Comparison of ENCODE assay signal across 34 mouse cellular contexts in the genomic region with DNA sequence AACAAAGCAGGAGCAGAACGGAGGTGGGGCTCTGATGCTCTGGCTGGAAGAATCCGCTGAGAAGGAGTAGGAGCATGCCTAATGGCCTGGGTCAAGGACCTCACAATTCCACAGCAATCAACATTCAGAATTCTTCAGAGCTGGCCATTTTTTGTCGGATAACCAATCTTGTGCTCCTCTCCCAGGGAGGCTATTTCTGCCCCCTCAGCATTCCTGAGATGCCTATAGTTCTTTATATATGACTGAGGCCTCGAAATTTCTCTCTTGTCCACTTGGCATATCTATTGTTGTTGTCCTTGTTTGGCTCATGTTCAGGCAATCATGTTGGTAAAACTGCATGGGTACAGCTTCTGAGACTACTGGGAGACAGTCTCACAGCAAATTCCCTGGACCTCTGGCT.
DNase-seq lines count a peak whose midpoint lies in the region; ATAC-seq and TF ChIP-seq lines count a peak whose summit lies in the region.
"Had no signal": no experiment of that assay in that cellular context is flagged by ENCODE, and none has a peak within 500 bp of the region (broad histone marks: within the 10 kb centered on the region; RNA-seq: fewer than 3 reads in every experiment).

No protein-coding gene starts in this region.

- peaks cover 5 to 20% of the 10 kb centered on the region in 2 experiments; a peak in 3 of 4 replicates for H3K4me1 ChIP-seq in heart, embryonic 14.5 days (ENCODE audit: control insufficient read depth in 2 of 2, insufficient read depth in 2 of 2, low read length in 2 of 2)
- no peaks in the 10 kb centered on the region for H3K4me1 ChIP-seq in liver, adult 2 months (ENCODE audit: control insufficient read depth, insufficient read depth, low read length)
- H3K4me1 ChIP-seq in liver, embryonic 11.5 days (replicated peaks; ENCODE audit: control insufficient read depth, insufficient read depth, low read length) = no peaks in the 10 kb centered on the region
- H3K4me1 ChIP-seq in embryonic fibroblast, embryonic 13.5 days (ENCODE audit: control insufficient read depth, insufficient read depth, low read length) = peaks cover 8% of the 10 kb centered on the region
- H3K4me1 ChIP-seq: embryonic facial prominence, embryonic 13.5 days; forebrain, embryonic 13.5 days; hindbrain, embryonic 15.5 days; intestine, embryonic 15.5 days; limb, embryonic 12.5 days; liver, embryonic 13.5 days; lung, embryonic 15.5 days; midbrain, embryonic 10.5 days; neural tube, embryonic 13.5 days; stomach, embryonic 15.5 days had no signal

- H3K9ac ChIP-seq in heart, embryonic 14.5 days (ENCODE audit: low read length) = no peak overlapping the region
- no peak overlapping the region for H3K9ac ChIP-seq in liver, adult 2 months (ENCODE audit: low read depth, low read length)
- H3K9ac ChIP-seq in liver, embryonic 11.5 days (ENCODE audit: low read depth, low read length) = no peak overlapping the region
- H3K9ac ChIP-seq: embryonic facial prominence, embryonic 13.5 days; forebrain, embryonic 13.5 days; hindbrain, embryonic 15.5 days; intestine, embryonic 15.5 days; limb, embryonic 12.5 days; liver, embryonic 13.5 days; lung, embryonic 15.5 days; neural tube, embryonic 13.5 days; stomach, embryonic 15.5 days had no signal

- TF ChIP-seq CTCF in liver, adult 2 months (IDR thresholded peaks at IDR 0.05; ENCODE audit: low read depth, low read length) = no peak
- TF ChIP-seq CTCF in embryonic fibroblast, embryonic 13.5 days (IDR thresholded peaks at IDR 0.05; ENCODE audit: borderline replicate concordance, insufficient read depth, low read length) = no peak

- H3K79me2 ChIP-seq in liver, adult 2 months (ENCODE audit: control insufficient read depth, insufficient read depth, low read length) = no peaks in the 10 kb centered on the region

- peak overlapping the region; percentile 29 to 41 for H3K27ac ChIP-seq in heart, embryonic 14.5 days (replicated peaks in 1 of 2; ENCODE audit: control insufficient read depth in 1 of 2, insufficient read depth in 1 of 2, low read depth in 2 of 2, low read length in 2 of 2)
- no peak overlapping the region for H3K27ac ChIP-seq in liver, adult 2 months (replicated peaks; ENCODE audit: insufficient read depth, low read depth, low read length)
- no peak overlapping the region for H3K27ac ChIP-seq in liver, embryonic 11.5 days (ENCODE audit: low read depth, low read length)
- H3K27ac ChIP-seq in embryonic fibroblast, embryonic 13.5 days (ENCODE audit: insufficient read depth, low read length) = peak overlapping the region; percentile 34; the same call in 1 of the 2 replicates
- H3K27ac ChIP-seq: embryonic facial prominence, embryonic 13.5 days; forebrain, embryonic 13.5 days; gastrocnemius, adult 2 months; hindbrain, embryonic 15.5 days; intestine, embryonic 15.5 days; layer of hippocampus, adult 2 months; limb, embryonic 12.5 days; liver, embryonic 13.5 days; lung, embryonic 15.5 days; macrophage; midbrain, embryonic 10.5 days; neural tube, embryonic 13.5 days; stomach, embryonic 15.5 days had no signal

- H3K4me3 ChIP-seq in heart, embryonic 14.5 days (ENCODE audit: control insufficient read depth in 1 of 2, insufficient read depth in 1 of 2, low read depth in 1 of 2, low read length in 2 of 2) = no peak overlapping the region
- H3K4me3 ChIP-seq in liver, adult 2 months (ENCODE audit: insufficient read depth, low read depth, low read length) = no peak overlapping the region
- no peak overlapping the region for H3K4me3 ChIP-seq in liver, embryonic 11.5 days (ENCODE audit: low read depth, low read length)
- H3K4me3 ChIP-seq in embryonic fibroblast, embryonic 13.5 days (ENCODE audit: insufficient read depth, low read length) = no peak overlapping the region
- H3K4me3 ChIP-seq: embryonic facial prominence, embryonic 13.5 days; forebrain, embryonic 13.5 days; gastrocnemius, adult 2 months; hindbrain, embryonic 15.5 days; intestine, embryonic 15.5 days; layer of hippocampus, adult 2 months; limb, embryonic 12.5 days; liver, embryonic 13.5 days; lung, embryonic 15.5 days; midbrain, embryonic 10.5 days; myocyte; neural tube, embryonic 13.5 days; stomach, embryonic 15.5 days had no signal

- no peak overlapping the region for H3K4me2 ChIP-seq in heart, embryonic 14.5 days (ENCODE audit: low read length)
- H3K4me2 ChIP-seq in liver, embryonic 11.5 days = no peak overlapping the region
- H3K4me2 ChIP-seq: embryonic facial prominence, embryonic 13.5 days; forebrain, embryonic 13.5 days; hindbrain, embryonic 15.5 days; intestine, embryonic 15.5 days; limb, embryonic 12.5 days; liver, embryonic 13.5 days; lung, embryonic 15.5 days; neural tube, embryonic 13.5 days; stomach, embryonic 15.5 days had no signal

- intact Hi-C loops in heart, postnatal 25 days (cut with DNase I) = no loop called here

- H3K9me3 ChIP-seq in heart, embryonic 14.5 days (ENCODE audit: control insufficient read depth, low read length) = peaks cover 5% of the 10 kb centered on the region; the same call in 1 of the 2 replicates
- no peaks in the 10 kb centered on the region for H3K9me3 ChIP-seq in liver, embryonic 11.5 days (ENCODE audit: control insufficient read depth, low read length)
- H3K9me3 ChIP-seq: embryonic facial prominence, embryonic 13.5 days; intestine, embryonic 15.5 days; limb, embryonic 12.5 days; liver, embryonic 13.5 days; lung, embryonic 15.5 days; stomach, embryonic 15.5 days had no signal

- no peaks in the 10 kb centered on the region for H3K36me3 ChIP-seq in heart, embryonic 14.5 days (ENCODE audit: control insufficient read depth, insufficient read depth, low read length)
- no peaks in the 10 kb centered on the region for H3K36me3 ChIP-seq in liver, adult 2 months (ENCODE audit: control insufficient read depth, insufficient read depth, low read length)
- no peaks in the 10 kb centered on the region for H3K36me3 ChIP-seq in liver, embryonic 11.5 days (ENCODE audit: control insufficient read depth, insufficient read depth, low read length)
- H3K36me3 ChIP-seq: embryonic facial prominence, embryonic 13.5 days; hindbrain, embryonic 15.5 days; intestine, embryonic 15.5 days; limb, embryonic 12.5 days; liver, embryonic 13.5 days; lung, embryonic 15.5 days; midbrain, embryonic 10.5 days; neural tube, embryonic 13.5 days; stomach, embryonic 15.5 days had no signal

- no peak for ATAC-seq in heart, embryonic 14.5 days (ENCODE audit: insufficient number of reproducible peaks, insufficient read depth, low FRiP score, low read depth)
- no peak for ATAC-seq in liver, embryonic 11.5 days (replicated peaks; ENCODE audit: low FRiP score)
- ATAC-seq: forebrain, embryonic 13.5 days; intestine, embryonic 15.5 days; midbrain, embryonic 16.5 days had no signal

- no peaks in the 10 kb centered on the region for H3K27me3 ChIP-seq in heart, embryonic 14.5 days (ENCODE audit: control insufficient read depth, insufficient read depth, low read length)
- H3K27me3 ChIP-seq in liver, adult 2 months (ENCODE audit: control insufficient read depth, insufficient read depth, low read length) = no peaks in the 10 kb centered on the region
- H3K27me3 ChIP-seq in liver, embryonic 11.5 days (replicated peaks; ENCODE audit: control insufficient read depth, insufficient read depth, low read length) = no peaks in the 10 kb centered on the region
- H3K27me3 ChIP-seq: CH12.LX; embryonic facial prominence, embryonic 13.5 days; forebrain, embryonic 13.5 days; hindbrain, embryonic 15.5 days; intestine, embryonic 15.5 days; limb, embryonic 12.5 days; liver, embryonic 13.5 days; lung, embryonic 15.5 days; neural tube, embryonic 13.5 days; stomach, embryonic 15.5 days had no signal

- DNase-seq in heart, postnatal 25 days (ENCODE audit: low spot score) = no peak
- peak; percentile 0 for DNase-seq in liver, adult 2 months (ENCODE audit: extremely low read depth, low read depth, low spot score)
- no peak for DNase-seq in liver, embryonic 11.5 days (ENCODE audit: low spot score)
- DNase-seq in NIH3T3 (ENCODE audit: low read depth) = peak; percentile 58
- DNase-seq in spleen, postnatal 36 days (ENCODE audit: low spot score in 2 of 2) = no peak
- DNase-seq in right cerebral cortex, postnatal 10 days (ENCODE audit: low spot score in 2 of 2) = no peak
- DNase-seq: adrenal gland, postnatal 25 days; B cell, adult 2 months; cerebellum, adult 8-10 months; gastrocnemius, adult 2 months; heart, postnatal 36 days; kidney, adult 9 months; kidney, postnatal 25 days; liver, embryonic 13.5 days; retina, postnatal 1 day; right cerebral cortex, postnatal 4 days; thymus, adult 18-20 months; thymus, postnatal 4 days had no signal

- no peak for TF ChIP-seq POLR2A in liver, adult 2 months (IDR thresholded peaks at IDR 0.05; ENCODE audit: extremely low read depth, insufficient read depth, low read length)
- no peak for TF ChIP-seq POLR2A in embryonic fibroblast, embryonic 13.5 days (IDR thresholded peaks at IDR 0.05; ENCODE audit: low read depth, low read length)

- WGBS in heart, embryonic 14.5 days = 23% methylated on average over 4 of the region's 4 CpGs
- WGBS in liver, adult 2 months = 55% methylated on average over 4 of the region's 4 CpGs
- 56% methylated on average over 4 of the region's 4 CpGs for WGBS in liver, embryonic 11.5 days

Comparison
In these comparisons a context has a peak if more than half of its experiments do, and no peak if none do; other contexts are left out.
1. DNase-seq: peak in liver, adult 2 months (single experiment) and NIH3T3 (single experiment); none in heart, postnatal 25 days (single experiment), liver, embryonic 11.5 days (single experiment), spleen, postnatal 36 days (0 of 2) and right cerebral cortex, postnatal 10 days (0 of 2).
2. H3K27ac ChIP-seq: peak in heart, embryonic 14.5 days (2 of 2) and embryonic fibroblast, embryonic 13.5 days (single experiment); none in liver, adult 2 months (single experiment) and liver, embryonic 11.5 days (single experiment).